Mouse (Mus musculus): ENCODE data around the gene Csmd2. TPM values are rescaled to one million over a fixed set of nuclear protein-coding genes. Genes with fewer than 3 reads are reported as not detected.
"Not testable (repeated sequence)": the region's sequence is repeated elsewhere in the genome, so short reads cannot be mapped to it uniquely, and the experiment has no call there.

Gene Csmd2
- polyA plus RNA-seq, 1 experiment: not detected

- Histone ChIP-seq H3K27ac (replicated peaks; ENCODE audit: low read depth, low read length) (no peak overlapping the region), H3K4me3 (ENCODE audit: insufficient read depth, low read depth, low read length) (no peak overlapping the region; the same call in 1 of the 2 replicates), H3K4me1 (ENCODE audit: control insufficient read depth, insufficient read depth, insufficient read length, low read length) (no peaks in the 10 kb centered on the region)
Observed at GRCm38 (mm10) chr4:128610706-128611105, 623.0 kb downstream of the Csmd2 start.

- H3K27ac ChIP-seq (replicated peaks; ENCODE audit: low read depth, low read length); H3K4me3 ChIP-seq (ENCODE audit: insufficient read depth, low read depth, low read length); H3K4me1 ChIP-seq (ENCODE audit: control insufficient read depth, insufficient read depth, insufficient read length, low read length): not testable (repeated sequence)
Observed at GRCm38 (mm10) chr4:128611726-128612125, 624.1 kb downstream of the Csmd2 start.

GRCm38 (mm10) chr4:128613326-128613725 lies 625.7 kb downstream of the Csmd2 start:
- H3K4me3 ChIP-seq (ENCODE audit: insufficient read depth, low read depth, low read length): no peak overlapping the region

GRCm38 (mm10) chr4:128615761-128616160 lies 628.1 kb downstream of the Csmd2 start:
- Histone ChIP-seq H3K27ac (replicated peaks; ENCODE audit: low read depth, low read length) (no peak overlapping the region), H3K4me1 (ENCODE audit: control insufficient read depth, insufficient read depth, insufficient read length, low read length) (no peaks in the 10 kb centered on the region), H3K4me3 (ENCODE audit: insufficient read depth, low read depth, low read length) (no peak overlapping the region)

More at GRCm38 (mm10) chr4:128613326-128613725, 625.7 kb downstream of the Csmd2 start:
- H3K4me1 ChIP-seq (ENCODE audit: control insufficient read depth, insufficient read depth, insufficient read length, low read length): no peaks in the 10 kb centered on the region
- H3K27ac ChIP-seq (replicated peaks; ENCODE audit: low read depth, low read length): no peak overlapping the region

Other genes starting within 250 kb of the Csmd2 start
- not detected in 2 replicates for gene CK137956, start 16.9 kb upstream of the Csmd2 start, polyA plus RNA-seq (2012; ENCODE audit: insufficient read depth, insufficient read length, missing spikeins)